Mouse (Mus musculus) adrenal gland, postnatal 4 days (tissue): ENCODE results near the gene Efcab8. TPM values are rescaled to one million over a fixed set of nuclear protein-coding genes. Genes with fewer than 3 reads are reported as not detected.
A peak's percentile ranks its signal among the peaks of the same experiment; 100 is the strongest.

ENCODE experiments used
- DNase-seq, 2 experiments: peaks; one replicate each; pipeline ENCODE4 v3.0.0; 2021 to 2022; ENCODE audit warnings: low spot score in 2 of 2, mixed read lengths in 2 of 2
- long read RNA-seq, 2 experiments: library from polyadenylated mRNA; stranded (forward); transcript quantifications; one replicate each; pipeline ENCODE4 v2.0.0; 2021
- total RNA-seq, 2 experiments: library from RNA; stranded (reverse); gene quantifications; 2 replicates each; pipeline ENCODE4 v1.2.3; 2021

The Efcab8 gene
- total RNA-seq: under 1 TPM; 0.45 to 0.90 TPM
- long read RNA-seq, experiment 1, partial matches to known transcripts: 0 of 1 reads
- long read RNA-seq, experiment 1, other reads (novel, unspliced or antisense): 1 of 1 reads
- long read RNA-seq, experiment 2, partial matches to known transcripts: 0 of 1 reads
- long read RNA-seq, experiment 2, other reads (novel, unspliced or antisense): 1 of 1 reads

DNA sequence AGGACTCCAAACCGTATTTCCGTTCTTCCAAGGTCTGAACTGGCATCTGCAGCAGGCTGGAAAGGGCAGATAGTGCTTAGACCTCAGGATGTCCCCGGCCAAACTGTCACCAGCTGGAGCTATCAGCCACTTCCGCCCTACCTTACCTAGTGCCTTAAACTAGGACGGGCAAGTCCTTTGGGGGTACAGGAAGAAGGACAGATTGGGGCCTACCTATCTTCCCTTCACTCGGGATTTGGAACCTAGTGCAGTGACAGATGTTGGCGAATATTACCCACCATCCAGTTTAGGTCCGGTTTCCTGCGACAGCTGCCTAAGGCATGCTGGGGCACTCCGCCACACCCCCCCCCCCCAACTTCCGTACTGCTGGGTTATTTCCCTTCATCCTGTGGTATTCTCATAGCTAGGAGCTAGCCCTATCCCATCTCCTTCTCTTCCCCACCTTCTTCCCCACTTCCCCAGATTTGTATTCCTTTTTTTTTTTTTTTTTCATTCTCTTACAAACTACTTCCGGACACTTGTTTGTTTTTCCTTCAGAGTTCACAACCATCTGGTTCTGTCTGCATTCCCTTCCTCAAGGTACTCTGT, at the start of gene Efcab8:
Efcab8 (plus strand) TSS at position 538 of the 588 bp plus-strand sequence.
- DNase-seq: no peak

DNA sequence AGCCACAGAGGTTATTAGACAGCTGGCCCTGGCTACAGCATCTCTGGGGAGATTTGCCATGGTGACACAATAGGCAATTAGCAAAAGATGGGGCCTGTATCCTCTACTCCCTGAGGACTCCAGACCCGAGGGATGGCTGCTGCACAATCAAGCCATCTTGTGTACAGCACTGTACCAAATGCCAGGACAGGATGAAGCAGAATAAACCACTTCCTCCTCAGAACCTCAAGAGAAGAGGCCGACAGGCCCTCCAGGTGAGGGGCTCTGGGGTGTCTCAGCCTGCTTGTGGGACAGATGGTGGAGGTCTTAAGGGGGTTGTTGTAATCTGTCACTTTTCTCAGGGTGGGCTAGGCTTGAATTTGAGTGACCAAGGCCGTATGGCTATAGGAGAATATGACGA, 45.7 kb upstream of the Efcab8 start:
- DNase-seq: no peak

DNA sequence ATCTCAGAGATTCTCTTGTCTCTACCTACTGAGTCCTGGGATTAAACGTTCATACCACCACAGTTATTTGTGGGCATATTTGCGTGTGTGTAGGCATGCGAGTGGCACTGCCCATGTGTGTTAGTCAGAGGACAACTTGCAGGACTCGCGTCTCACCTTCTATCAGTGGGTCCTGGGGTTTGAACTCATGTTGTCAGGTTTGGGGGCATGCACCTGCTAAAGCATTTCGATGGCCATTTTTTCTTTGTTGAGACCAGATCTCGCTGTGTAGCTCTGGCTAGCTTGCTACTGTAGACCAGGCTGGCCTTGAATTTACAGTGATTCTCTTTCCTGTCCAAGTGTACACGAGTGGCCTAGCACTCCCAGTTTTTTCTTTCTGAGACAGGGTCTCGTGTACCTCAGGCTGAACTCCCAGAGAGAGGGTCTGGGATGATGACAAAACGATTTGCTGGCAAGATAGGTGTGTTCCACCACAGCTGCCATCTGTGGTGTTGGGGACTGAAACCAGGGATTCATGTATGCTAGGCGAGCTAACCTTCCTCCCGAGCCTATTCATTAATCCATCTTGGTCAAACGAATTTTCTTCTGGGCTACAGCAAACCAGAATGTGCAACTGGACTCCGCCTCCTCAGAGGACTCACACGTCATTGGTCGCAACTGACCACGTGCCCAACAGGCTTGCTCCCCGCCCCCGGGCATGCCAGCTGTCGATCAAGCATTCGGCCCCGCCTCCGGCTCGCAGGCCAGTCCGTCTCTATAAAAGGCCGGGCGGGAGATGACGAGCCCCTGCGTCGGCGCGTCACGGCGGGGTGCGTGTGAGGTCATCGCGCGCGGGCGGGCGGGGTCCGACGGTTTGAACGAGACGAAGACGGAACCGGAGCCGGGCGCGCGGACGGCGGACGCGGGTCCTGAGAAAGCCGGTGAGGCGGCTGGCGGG, 39.0 kb upstream of the Efcab8 start, which contains the start of gene Mapre1:
Mapre1 (plus strand) TSS at position 775 of the 937 bp plus-strand sequence.
- peak; percentile 99 for DNase-seq

DNA sequence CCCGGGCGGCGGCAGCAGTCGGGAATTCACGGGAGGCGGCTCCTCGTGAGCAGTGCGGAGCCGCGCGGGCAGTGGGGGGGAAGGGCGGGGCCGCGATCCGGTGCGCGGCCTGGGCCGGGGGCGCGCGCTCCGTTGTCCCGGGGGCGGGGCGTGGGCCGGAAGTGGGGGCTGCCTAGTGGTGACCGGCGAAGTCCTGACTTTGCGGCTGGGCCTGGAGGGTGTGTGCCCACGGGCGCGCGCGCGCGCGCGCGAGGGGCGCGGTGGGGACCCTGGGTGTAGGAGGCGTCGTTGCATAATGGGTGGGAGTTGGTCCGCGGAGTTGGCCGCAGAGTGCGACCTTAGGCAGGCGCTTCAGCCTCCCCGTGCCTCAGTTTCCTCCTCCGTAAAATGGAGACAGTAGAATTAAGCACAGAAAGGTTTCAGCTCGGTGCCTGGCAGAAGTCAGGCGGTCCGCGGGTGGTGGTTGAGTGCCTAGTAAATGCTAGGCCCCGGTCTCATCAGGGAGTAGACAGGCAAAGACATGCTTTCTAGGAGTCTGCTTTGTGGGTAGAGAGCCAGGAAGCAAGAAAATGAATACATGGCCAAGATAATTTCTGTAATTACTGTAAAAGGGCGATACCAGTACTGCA, 38.2 kb upstream of the Efcab8 start:
- DNase-seq: peak; percentile 59 to 61

DNA sequence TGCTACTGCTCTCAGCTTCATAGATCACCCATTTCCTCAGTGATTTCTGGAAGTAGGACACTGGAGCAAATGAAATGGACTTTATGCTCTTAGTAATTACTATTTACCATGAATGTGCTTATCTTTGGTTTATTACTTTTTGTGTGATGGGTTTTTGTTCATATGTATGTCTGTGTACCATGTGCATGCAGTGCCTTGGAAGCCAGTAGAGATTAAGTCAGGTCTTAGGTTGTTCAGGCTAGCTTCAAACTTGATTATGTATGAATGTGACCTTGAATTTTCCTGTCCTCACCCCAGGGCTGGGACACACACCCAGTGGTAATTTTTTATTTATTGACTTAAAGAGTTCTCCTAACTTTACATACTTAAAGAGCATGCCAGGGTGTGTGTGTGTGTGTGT, 31.7 kb upstream of the Efcab8 start:
- DNase-seq: no peak

DNA sequence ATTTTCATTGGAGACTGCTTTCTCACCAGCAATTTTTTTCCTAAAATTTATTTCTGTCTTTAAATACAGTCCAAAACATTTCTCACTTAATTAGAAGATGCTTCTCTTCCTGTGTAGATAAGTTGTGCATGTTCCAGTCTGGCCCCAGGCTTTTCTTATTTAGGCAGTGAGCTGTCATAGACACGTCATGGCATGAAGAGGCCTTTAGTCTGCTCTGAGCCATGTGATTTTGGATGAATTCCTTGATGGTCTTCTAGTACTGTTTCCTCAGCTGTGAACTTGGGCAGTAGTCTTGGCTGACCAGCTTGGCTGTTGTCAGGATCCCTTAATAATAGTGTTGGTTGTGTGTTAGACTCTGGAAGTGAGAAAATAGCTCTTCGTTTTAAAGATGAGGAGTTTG, 29.4 kb upstream of the Efcab8 start:
- DNase-seq: no peak

DNA sequence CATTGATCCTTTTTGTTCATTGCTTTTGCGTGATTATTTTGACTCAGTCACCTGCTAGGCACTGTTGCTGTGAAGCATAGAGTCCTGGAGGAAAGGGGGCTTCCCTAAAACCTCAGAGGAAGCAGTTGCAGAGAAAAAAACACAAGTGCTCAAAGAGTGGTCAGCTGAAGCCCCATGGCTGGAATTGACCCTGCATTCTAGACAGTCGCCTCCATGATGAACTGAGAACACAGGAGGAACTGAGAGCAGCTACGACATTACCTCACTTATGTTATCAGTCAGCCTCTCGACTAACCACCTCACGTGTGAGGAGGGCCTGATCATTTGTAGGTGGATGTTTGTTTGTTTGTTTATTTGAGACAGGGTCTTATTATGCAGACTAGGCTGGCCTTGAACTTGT, 17.6 kb upstream of the Efcab8 start:
- no peak for DNase-seq

DNA sequence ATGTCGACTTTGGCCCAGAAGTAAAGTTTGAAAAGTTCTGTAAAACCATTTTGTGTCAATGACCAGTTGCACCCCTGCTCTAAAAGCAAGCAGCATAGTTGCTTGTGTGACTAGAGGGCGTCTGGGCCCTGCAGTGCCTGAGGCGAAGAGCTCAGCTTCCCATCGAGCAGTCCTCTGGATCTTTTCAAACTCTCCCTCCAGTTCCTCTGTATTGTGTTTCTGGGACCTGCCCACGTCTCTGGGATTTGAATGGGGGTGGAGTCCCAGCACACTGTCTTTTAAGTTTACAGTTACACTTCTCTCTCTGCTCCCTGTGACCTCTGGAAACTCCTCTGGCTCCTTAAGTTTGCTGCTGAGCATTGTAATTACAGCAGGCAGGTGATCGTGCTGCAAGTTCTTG, 12.2 kb upstream of the Efcab8 start:
- no peak for DNase-seq

DNA sequence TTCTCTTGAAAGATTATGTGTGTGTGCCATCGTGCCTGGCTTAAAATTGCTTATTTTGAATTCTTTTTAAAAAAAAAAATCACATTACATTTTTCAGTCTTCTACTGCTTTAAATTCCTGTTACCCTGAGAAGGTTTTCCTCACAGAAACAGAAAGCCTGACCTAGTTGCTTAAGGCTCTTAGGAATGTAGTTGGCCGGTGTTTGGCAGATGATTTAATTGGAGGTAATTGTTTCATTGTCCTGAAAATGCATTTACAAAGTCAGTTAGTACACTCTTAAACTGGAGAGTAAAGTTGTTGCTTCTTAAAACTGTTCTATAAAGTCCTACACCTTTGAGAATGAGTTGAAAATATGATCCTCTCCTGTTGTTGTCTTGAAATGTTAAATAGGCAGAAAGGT, 10.8 kb upstream of the Efcab8 start:
- DNase-seq: no peak

DNA sequence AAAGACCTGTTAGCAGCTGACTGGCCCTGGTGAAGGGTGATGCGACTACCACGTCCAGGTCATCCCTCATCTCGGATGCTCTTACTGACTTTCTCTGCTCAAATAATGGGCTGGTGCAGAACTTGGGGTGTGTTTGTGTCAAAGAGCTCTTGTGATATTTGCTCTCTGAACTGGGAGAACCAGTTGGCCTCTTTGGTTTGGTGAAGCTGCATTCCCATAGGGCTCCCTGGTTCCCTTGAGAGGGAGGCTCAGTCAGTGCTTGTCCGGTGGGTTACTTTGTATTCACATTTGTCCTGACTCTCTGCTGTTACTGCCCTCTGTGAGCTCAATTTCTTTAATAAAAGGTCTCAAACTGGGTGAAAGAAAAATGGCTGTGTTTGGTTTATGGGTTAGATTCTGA, 6.8 kb upstream of the Efcab8 start:
- no peak for DNase-seq

DNA sequence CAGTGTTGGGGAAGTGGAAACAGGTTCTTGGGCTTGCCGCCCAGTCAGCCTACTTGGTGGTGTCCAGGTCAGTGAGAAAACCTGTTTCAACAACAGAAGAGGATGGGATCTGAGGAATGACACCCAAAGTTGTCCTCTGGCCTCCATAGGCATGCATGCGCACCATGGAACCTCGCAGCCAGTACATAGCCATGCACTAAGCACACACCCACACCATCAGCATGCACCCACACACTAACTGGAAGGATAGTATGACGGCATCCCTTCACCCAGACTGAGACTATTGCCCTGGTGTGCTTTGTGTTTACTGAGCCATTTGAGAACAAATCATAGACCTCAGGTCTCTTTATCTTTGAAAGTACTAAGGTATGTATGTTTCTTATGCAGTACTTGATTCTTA, 4.3 kb upstream of the Efcab8 start:
- DNase-seq: no peak

DNA sequence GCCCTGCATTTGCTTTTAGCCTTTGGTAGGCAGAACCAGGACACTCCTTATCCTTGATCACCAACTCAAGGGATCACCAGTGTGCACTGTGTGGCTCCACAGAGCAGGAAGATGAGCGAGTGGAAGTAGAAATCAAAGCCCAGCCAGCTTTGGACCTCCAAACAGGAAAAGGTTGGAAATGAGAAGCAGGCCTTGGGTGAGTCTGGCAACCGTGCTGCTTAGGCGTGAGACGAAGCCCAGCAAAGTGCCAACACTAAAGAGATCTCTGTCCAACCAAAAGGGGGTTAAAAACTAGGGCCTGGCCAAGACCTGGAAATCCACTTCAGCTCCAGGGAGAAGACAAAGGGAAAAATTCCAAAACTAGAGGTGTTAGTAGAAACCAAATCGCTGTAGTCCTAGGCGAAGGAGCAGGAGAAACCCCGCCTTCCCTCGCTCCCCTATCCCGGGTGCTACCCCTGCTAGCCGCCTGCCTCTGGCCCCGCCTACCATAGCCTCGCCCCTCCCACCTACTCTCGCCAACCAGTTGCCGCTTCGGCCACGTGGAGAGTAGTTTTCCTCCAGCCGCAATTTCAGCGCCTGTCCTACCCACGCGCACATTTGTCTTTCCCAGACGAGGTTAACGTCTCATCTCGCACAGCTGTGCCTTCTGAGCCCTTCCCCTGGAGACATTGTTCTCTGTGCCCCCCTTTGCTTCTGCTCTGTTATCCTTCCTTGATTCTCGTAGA, 931 bp upstream of the Efcab8 start:
- DNase-seq: peak; percentile 37 to 54

DNA sequence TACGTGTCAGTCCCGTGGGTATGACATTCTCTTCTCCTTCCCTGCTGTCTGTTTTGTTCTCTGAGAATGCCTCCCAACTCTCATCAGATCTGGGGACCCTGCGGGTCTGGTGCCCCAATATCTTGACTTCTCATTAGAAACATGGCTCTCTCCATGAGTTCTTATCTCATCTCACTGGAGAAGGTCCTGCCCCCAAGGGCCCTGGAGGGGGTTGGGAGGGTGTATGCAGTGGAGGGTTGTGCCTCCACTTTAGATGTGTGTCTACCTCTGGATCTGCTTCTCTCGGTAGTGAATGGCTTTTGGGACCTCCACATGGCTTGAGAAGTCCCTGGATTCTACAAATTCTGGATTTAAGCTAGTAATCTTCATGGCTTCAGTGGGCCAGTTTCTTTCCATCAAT, 1.4 kb downstream of the Efcab8 start:
- no peak for DNase-seq

DNA sequence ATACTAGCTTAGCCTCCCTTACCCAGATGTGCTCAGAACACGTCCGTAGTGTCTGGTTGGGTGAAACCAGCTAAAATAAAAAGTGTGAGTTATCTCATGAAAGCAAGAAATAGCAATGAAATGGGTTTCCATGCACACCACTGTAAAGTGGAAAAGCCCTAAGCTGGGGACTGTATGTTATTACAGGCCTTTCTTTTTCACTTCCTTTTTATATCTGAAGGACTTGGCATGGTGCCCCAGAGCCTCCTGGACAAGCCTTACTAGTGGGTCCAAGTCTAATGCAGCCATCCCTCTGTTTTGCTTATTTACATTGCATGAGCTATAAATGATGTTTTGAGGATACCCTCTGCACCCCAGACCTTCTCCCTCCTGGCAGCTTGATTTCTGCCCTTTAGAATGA, 4.9 kb downstream of the Efcab8 start:
- DNase-seq: no peak

DNA sequence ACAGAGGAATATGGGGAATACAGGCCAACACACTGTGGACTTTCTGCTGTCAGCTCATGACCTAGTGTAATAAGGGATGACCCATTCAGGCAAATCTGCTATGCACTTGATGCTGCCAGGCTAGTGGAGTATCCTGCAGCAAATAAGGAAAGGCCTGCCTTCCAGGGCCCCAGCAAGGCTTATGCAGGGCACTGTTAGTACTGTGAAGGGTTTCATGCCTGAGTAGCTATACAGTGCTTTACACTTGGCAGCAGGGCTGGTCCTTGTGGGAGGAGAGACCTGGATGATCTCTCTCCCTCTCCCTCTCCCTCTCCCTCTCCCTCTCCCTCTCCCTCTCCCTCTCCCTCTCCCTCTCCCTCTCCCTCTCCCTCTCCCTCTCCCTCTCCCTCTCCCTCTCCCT, 13.6 kb downstream of the Efcab8 start:
- DNase-seq: no peak

DNA sequence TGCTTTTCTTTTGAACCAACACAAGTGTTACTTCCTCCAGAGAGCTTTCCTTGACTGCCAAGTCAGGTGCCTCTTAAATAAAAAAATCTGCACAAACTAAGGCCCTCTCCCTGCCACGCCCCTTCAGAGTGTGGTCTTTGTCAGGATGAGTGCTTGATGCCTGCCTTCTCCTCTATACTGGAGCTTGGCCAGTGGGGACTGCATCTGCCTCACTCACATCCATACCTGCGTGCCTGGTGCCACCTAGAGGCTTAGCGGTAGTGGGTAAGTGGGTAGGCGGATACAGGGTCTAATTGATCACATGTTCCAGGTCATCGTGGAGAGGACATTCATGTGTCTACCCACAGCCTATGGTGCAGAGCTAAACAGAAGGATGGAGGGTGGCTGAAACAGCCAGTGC, 15.4 kb downstream of the Efcab8 start:
- DNase-seq: no peak

DNA sequence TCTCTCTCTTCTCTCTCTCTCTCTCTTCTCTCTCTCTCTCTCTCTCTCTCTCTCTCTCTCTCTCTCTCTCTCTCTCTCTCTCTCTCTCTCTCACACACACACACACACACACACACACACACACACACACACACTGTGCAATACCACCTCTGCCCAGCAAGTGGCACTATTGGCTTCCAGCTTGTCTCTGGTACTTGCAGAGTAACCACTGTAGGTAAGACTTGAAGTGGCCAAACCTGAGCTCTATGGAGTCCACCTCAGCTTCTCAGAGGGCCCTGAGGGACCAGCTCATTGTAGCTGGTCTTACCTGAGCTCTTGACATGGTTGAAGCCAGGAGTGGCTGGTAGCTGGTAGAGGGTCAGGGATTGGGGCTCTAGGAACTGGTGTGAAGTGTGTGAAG, 27.7 kb downstream of the Efcab8 start:
- peak; percentile 43 to 51 for DNase-seq

DNA sequence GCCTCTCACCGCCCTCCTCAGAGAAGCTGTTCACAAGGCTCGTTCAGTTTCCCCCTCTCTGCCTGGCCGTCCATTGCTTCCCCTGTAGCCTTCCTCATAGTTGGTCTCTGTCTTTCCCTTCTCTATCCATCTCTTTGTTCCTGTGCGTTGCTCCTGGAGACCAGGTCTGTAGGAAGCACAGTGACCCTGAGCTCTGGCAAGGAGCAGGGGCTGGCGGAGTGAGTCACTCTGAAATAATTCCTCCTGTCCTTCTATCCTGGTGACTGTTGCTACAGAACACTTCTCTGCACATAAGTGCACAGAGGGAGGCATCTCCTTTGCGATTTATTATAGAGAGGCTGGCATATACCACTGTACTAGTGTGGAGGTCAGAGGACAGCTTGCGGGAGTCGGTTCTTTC, 28.4 kb downstream of the Efcab8 start:
- DNase-seq: peak in 1 of 2 experiments; percentile 8

DNA sequence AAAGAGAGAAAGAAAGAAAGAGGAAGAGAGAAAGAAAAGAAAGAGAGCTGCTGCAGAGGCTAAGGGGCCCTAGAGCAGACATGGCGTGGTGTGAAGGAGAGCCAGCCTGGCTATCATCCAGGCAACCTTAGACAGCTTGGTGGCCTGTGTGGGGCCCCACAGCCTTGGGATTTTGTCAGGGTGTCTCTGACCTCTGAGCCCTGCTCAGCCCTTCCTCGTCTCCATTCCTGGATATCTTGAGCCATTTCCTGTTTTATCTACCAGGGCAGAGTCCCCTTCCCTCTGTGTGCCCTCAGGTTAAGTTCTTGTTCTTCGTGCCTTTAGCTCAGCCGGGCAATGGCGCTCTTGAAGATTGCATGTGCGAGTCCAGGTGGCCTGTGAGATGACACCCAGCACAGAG, 29.1 kb downstream of the Efcab8 start:
- DNase-seq: no peak

DNA sequence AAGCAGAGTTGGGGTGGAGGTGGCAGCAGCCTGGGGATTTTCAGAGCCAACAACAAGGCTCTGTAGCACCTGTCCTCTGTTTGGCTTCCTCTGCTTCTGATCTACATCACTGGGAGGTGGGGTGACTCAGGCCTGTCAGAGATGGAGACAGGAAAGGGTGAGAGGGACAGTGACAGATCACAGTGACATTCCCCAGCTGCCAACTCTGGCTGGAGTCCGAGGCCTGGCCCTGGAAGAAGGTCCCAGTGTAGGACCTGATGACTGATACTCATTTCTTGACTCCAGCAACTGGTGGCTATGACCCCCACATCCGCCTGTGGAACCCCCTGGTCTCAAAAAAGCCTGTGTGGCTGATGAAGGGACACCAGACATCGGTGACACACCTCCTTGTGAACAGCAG, 30.2 kb downstream of the Efcab8 start:
- DNase-seq: peak in 1 of 2 experiments; percentile 34

DNA sequence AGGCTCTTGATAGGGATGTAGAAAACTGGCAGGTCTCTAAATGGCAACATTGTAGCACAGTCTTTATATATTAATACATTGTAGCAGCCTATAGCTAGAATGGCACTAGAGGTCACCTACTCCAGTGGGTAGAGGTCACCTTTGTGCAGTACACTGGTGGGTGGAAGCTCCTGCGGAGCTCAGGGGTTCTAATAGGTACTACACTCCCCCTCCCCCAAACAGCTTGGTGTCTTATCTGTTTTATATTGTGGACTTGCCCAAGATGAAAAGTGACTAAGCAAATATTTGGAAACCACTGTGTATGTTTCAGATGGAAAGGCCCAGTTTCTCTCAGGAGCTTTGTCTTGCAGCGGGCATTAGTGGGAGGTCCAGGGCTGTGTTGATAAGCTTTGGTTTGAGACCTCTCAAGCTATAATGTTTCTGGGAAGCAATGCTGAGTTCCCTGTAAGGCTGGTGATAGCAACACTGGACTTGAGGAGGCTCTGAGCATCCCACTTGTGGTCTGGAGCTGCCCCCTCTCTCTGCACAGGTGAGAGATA, 42.3 kb downstream of the Efcab8 start:
- no peak for DNase-seq
